Mouse (Mus musculus) heart, adult 2 months (tissue): Measurements from ENCODE around the gene Ppp1r36. TPM values are rescaled to one million over a fixed set of nuclear protein-coding genes. Genes with fewer than 3 reads are reported as not detected.

Source experiments
- DNase-seq, 2 experiments: peaks; one replicate each; pipeline ENCODE4 v3.0.0; 2021
- H3K27ac ChIP-seq: fragments of 200-600 bp; 2 replicates; pipeline ENCODE4 v1.8.1; 2022
- H3K27me3 ChIP-seq: fragments of 200-500 bp; 2 replicates; pipeline ENCODE4 v1.6.1; 2012; ENCODE audit warnings: mild to moderate bottlenecking, low read length, inconsistent platforms, mixed read lengths; ENCODE audit not compliant: control insufficient read depth, insufficient read depth
- H3K36me3 ChIP-seq: fragments of 200-500 bp; 2 replicates; pipeline ENCODE4 v1.6.1; 2012; ENCODE audit warnings: low read length, inconsistent platforms; ENCODE audit not compliant: control insufficient read depth, insufficient read depth
- H3K4me1 ChIP-seq: fragments of 200-500 bp; 2 replicates; pipeline ENCODE4 v1.6.1; 2011; ENCODE audit warnings: low read length; ENCODE audit not compliant: control insufficient read depth, insufficient read depth
- H3K4me3 ChIP-seq: fragments of 200-600 bp; 2 replicates; pipeline ENCODE4 v1.8.1; 2022
- H3K79me2 ChIP-seq: fragments of 200-500 bp; replicated peaks from 2 replicates; pipeline ENCODE4 v1.6.1; 2012; ENCODE audit warnings: mild to moderate bottlenecking, inconsistent platforms, low read length, moderate library complexity, mixed read lengths; ENCODE audit not compliant: control insufficient read depth, insufficient read depth
- H3K9ac ChIP-seq: fragments of 200-500 bp; 2 replicates; pipeline ENCODE4 v1.6.1; 2012; ENCODE audit warnings: low read depth, mild to moderate bottlenecking, control low read depth, inconsistent platforms, low read length, mixed read lengths
- CTCF ChIP-seq: fragments of 200-600 bp; IDR thresholded peaks from 2 replicates; pipeline ENCODE4 v1.8.1; 2022; ENCODE audit warnings: antibody characterized with exemption, mild to moderate bottlenecking, moderate library complexity
- EP300 ChIP-seq: fragments of 200-500 bp; IDR thresholded peaks from 2 replicates; pipeline ENCODE4 v1.6.1; 2011; ENCODE audit warnings: low read depth, low read length, control low read depth; ENCODE audit not compliant: insufficient read depth
- POLR2A ChIP-seq: fragments of 200-500 bp; IDR thresholded peaks from 2 replicates; pipeline ENCODE4 v1.6.1; 2011; ENCODE audit warnings: mild to moderate bottlenecking, low read depth, low read length, control low read depth; ENCODE audit not compliant: insufficient read depth
- WGBS: fragments of 180-500 bp; shearing (Covaris S2); methylation state at CpG from one replicate; pipeline ENCODE4 v1.1.7; 2018; 5-methylcytosine and 5-hydroxymethylcytosine counted together
- intact Hi-C: fragments of 180-260 bp; cut with DNase I; formaldehyde crosslinking; loops from one replicate; pipeline ENCODE4 v1.15.1; 2025
- polyA plus RNA-seq: library from polyadenylated mRNA; depleted of rRNA; stranded (reverse); fragments of >200 nt; gene quantifications from 2 replicates; pipeline ENCODE4 v1.2.3, GENCODE M21; 2012
- total RNA-seq, 2 experiments: library from RNA; stranded (reverse); gene quantifications; 2 replicates each; pipeline ENCODE4 v1.2.3; 2021

The Ppp1r36 gene
- total and polyA plus RNA-seq, 3 experiments, result 0.14 to 0.41 (median 0.16) TPM

GRCm38 (mm10) chr12:76376649-76377048 lies 40.7 kb upstream of the Ppp1r36 start:
- peak in 1 of 2 experiments; percentile 21 for DNase-seq
- WGBS, result 46% methylated on average over 7 of the region's 7 CpGs
- no peaks in the 10 kb centered on the region for H3K27me3 ChIP-seq
- H3K79me2 ChIP-seq, result peaks cover 12% of the 10 kb centered on the region
- peaks cover 2% of the 10 kb centered on the region for H3K36me3 ChIP-seq
- H3K4me1 ChIP-seq, result peaks cover 10% of the 10 kb centered on the region
- no peak overlapping the region for H3K27ac ChIP-seq
- intact Hi-C loops, result no loop called here
- H3K9ac ChIP-seq, result no peak overlapping the region
- no peak overlapping the region for H3K4me3 ChIP-seq
- TF ChIP-seq EP300 (no peak), CTCF (peak; percentile 80)

DNA sequence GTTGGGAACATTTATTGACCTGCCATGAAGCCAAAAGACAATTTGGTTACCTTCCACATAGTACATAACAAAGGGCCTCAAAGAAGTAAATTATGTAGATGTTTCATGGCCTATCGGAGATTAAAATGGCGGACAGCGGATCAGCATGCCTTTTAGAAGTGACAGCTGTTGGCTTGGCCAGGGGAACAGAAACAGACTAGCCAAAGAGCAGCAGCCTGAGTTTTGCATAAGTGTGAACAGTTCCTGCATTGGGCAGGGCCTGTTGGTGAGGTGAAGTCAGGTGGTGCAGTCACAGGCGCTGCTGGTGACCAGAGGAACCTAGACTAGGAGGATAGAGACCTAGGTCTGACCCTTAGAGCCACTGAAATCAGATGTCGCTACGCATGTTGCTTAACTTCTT lies 40.3 kb upstream of the Ppp1r36 start:
- H3K27ac ChIP-seq, result no peak overlapping the region
- TF ChIP-seq EP300, result no peak
- no peak for TF ChIP-seq POLR2A
- no peak for TF ChIP-seq CTCF

DNA sequence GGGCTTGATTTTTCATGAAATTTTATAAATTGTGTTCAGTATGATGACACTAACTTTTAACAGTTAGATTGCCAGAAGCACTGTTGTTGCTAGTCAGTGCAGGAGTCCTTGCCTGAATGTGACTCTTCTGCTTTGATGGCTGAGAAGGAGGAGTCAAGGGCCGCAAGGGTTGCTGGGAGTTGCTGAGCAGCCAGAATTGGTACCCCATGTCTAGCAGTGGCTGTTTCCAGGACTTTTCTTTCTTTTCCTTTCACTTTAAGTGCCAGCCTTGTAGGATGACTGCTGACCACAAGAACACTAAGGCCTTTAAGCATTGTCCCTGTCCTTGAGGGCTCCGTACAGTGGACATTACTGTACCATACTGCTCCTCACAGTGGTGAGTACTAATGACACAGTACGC lies 39.6 kb upstream of the Ppp1r36 start:
- Histone ChIP-seq H3K27ac (no peak overlapping the region), H3K4me3 (no peak overlapping the region), H3K9ac (no peak overlapping the region), H3K4me1 (peaks cover 5% of the 10 kb centered on the region), H3K27me3 (no peaks in the 10 kb centered on the region), H3K79me2 (peaks cover 14% of the 10 kb centered on the region), H3K36me3 (no peaks in the 10 kb centered on the region; the same call in 1 of the 2 replicates)
- intact Hi-C loops, result no loop called here
- TF ChIP-seq POLR2A (no peak), CTCF (no peak), EP300 (no peak)
- 86% methylated on average over 3 of the region's 3 CpGs for WGBS
- peak in 1 of 2 experiments; percentile 20 for DNase-seq

More for the DNA sequence above, 40.3 kb upstream of the Ppp1r36 start:
- no peak for DNase-seq
- H3K36me3 ChIP-seq, result peaks cover 1% of the 10 kb centered on the region
- H3K9ac ChIP-seq, result no peak overlapping the region
- H3K4me3 ChIP-seq, result no peak overlapping the region
- whole genome bisulfite sequencing, result 97% methylated on average over 6 of the region's 6 CpGs
- H3K79me2 ChIP-seq, result peaks cover 14% of the 10 kb centered on the region
- H3K4me1 ChIP-seq, result peaks cover 8% of the 10 kb centered on the region
- intact Hi-C loops, result no loop called here
- H3K27me3 ChIP-seq, result no peaks in the 10 kb centered on the region

GRCm38 (mm10) chr12:76378556-76378955 lies 38.8 kb upstream of the Ppp1r36 start:
- Histone ChIP-seq H3K79me2 (peaks cover 14% of the 10 kb centered on the region), H3K9ac (no peak overlapping the region), H3K27me3 (no peaks in the 10 kb centered on the region), H3K27ac (no peak overlapping the region), H3K4me1 (peaks cover 5% of the 10 kb centered on the region), H3K4me3 (no peak overlapping the region), H3K36me3 (no peaks in the 10 kb centered on the region; the same call in 1 of the 2 replicates)
- no peak for DNase-seq
- intact Hi-C loops, result no loop called here
- TF ChIP-seq CTCF, result no peak
- TF ChIP-seq EP300, result no peak
- TF ChIP-seq POLR2A, result no peak
- WGBS, result 82% methylated on average over 5 of the region's 5 CpGs

GRCm38 (mm10) chr12:76380151-76380550 lies 37.2 kb upstream of the Ppp1r36 start:
- Histone ChIP-seq H3K4me1 (peaks cover 5% of the 10 kb centered on the region), H3K27me3 (no peaks in the 10 kb centered on the region), H3K36me3 (no peaks in the 10 kb centered on the region; the same call in 1 of the 2 replicates), H3K9ac (no peak overlapping the region), H3K4me3 (no peak overlapping the region), H3K79me2 (peaks cover 12% of the 10 kb centered on the region), H3K27ac (no peak overlapping the region)
- TF ChIP-seq CTCF (no peak), POLR2A (no peak), EP300 (no peak)
- no peak for DNase-seq
- intact Hi-C loops, result no loop called here
- 56% methylated on average over 7 of the region's 7 CpGs for WGBS

DNA sequence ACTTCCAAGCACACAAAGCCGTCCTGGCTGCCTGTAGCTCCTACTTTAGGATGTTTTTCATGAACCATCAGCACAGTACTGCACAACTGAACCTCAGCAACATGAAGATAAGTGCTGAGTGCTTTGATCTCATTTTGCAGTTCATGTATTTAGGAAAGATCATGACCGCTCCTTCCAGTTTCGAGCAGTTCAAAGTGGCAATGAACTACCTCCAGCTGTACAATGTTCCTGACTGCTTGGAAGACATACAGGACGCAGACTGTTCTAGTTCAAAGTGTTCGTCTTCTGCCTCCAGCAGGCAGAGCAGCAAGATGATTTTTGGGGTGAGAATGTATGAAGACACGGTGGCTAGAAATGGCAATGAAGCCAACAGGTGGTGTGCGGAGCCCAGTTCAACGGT lies 32.0 kb upstream of the Ppp1r36 start:
- Histone ChIP-seq H3K27me3 (no peaks in the 10 kb centered on the region), H3K4me3 (no peak overlapping the region), H3K9ac (no peak overlapping the region), H3K36me3 (peaks cover 8% of the 10 kb centered on the region), H3K4me1 (no peaks in the 10 kb centered on the region), H3K79me2 (peaks cover 3% of the 10 kb centered on the region), H3K27ac (no peak overlapping the region)
- DNase-seq, result no peak
- TF ChIP-seq EP300 (no peak), POLR2A (no peak), CTCF (no peak)
- WGBS, result 91% methylated on average over 8 of the region's 8 CpGs
- intact Hi-C loops, result no loop called here

- TF ChIP-seq EP300 (no peak), CTCF (no peak), POLR2A (no peak)
- WGBS, result 91% methylated on average over 11 of the region's 11 CpGs
- intact Hi-C loops, result no loop called here
- Histone ChIP-seq H3K36me3 (peaks cover 8% of the 10 kb centered on the region), H3K27ac (no peak overlapping the region), H3K79me2 (no peaks in the 10 kb centered on the region; the same call in none of the 2 replicates), H3K27me3 (no peaks in the 10 kb centered on the region), H3K4me3 (no peak overlapping the region), H3K4me1 (no peaks in the 10 kb centered on the region), H3K9ac (no peak overlapping the region)
- no peak for DNase-seq
These were observed 28.5 kb upstream of the Ppp1r36 start for GRCm38 (mm10) chr12:76388794-76389193.
